Mouse (Mus musculus) heart, postnatal 36 days (tissue): ENCODE results near the gene Rell1. TPM values are rescaled to one million over a fixed set of nuclear protein-coding genes. Genes with fewer than 3 reads are reported as not detected.
"Not testable (repeated sequence)": the region's sequence is repeated elsewhere in the genome, so short reads cannot be mapped to it uniquely, and the experiment has no call there.

ENCODE experiments used
- DNase-seq, 2 experiments: peaks; one replicate each; pipeline ENCODE4 v3.0.0; 2021 to 2022
- intact Hi-C: fragments of 180-260 bp; cut with DNase I; formaldehyde crosslinking; loops from one replicate; pipeline ENCODE4 v1.15.1; 2025
- total RNA-seq, 2 experiments: library from RNA; stranded (reverse); gene quantifications; 2 replicates each; pipeline ENCODE4 v1.2.3; 2021

The Rell1 gene
- total RNA-seq, 2 experiments from 2014 or later, result 10.6 to 11.9 TPM

DNA sequence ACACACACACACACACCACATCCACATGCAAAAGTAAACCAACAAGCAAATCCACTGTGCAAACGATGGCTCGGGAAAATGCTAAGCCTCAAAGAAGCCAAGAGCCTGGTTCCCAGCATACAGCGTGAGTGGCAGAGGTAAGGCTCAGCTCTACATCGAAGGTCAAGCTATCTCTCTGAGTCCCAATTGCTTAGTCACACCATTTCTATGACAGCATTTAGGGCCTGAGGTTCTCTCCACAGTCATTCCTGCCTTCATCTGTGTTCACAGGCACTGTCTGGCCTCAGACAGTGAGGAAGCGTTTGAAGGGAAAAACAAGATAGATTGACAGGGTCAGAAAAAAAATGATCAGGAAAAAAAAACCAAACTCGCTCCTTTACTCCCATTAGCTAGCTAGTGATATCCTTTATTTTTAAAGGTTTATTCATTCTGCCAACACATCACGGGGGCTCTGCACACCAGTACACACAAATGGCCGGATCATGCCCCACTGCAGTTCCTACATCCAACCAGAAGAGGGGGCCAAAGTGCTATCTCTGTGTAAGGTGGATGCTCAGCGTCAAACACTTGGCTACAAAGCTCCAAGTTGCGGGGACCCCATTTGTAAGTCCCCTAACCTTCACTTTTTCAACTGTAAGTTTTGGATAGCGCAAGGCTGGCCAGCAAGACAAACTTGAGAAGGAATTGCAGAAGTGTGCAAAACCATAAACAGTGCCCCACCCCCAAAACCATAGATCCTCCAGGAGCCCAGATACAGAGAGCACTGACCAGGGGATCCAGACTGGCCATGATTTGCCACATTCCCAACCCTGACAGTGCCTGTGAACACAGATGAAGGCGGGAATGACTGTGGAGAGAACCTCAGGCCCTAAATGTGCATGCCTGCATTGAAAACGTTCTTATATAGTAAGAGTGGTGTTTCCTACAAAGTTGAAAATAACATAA lies 62.3 kb downstream of the Rell1 start:
- DNase-seq, result peak; percentile 69 to 85
- intact Hi-C loops, result loop anchor here (1.0 to 5.0 kb wide), 4 partner anchors 46 to 368 kb away; partner anchors contain the start of gene Rell1

- intact Hi-C loops, result no loop called here
- DNase-seq, result no peak
These were observed 65.4 kb downstream of the Rell1 start for GRCm38 (mm10) chr5:63903329-63903728.

DNA sequence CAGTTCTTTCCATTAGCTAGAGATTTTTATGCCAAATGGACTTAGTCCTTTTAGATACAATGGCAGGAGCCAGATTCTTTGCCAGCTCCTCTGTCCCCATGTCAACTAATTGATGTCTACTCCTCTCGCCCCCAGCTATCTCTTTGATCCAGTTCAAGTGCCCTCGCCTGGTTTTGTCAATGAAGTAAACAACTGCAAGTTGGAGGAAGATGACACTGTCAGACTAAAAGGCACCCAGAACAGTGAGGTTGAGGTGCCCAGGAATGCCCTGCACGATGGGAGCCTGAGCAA lies 70.9 kb downstream of the Rell1 start:
- no peak for DNase-seq
- intact Hi-C loops, result no loop called here

GRCm38 (mm10) chr5:63897001-63897819 lies 71.5 kb downstream of the Rell1 start:
- intact Hi-C loops, DNase-seq: not testable (repeated sequence)

GRCm38 (mm10) chr5:63891912-63892311 lies 76.8 kb downstream of the Rell1 start:
- intact Hi-C loops, result no loop called here
- no peak for DNase-seq

GRCm38 (mm10) chr5:63891241-63891640 lies 77.5 kb downstream of the Rell1 start:
- intact Hi-C loops, result no loop called here
- no peak for DNase-seq

GRCm38 (mm10) chr5:63887111-63887510 lies 81.6 kb downstream of the Rell1 start:
- intact Hi-C loops, result loop anchor here (10.0 kb wide), 1 partner anchor 992 kb away; no protein-coding TSS in a partner anchor
- DNase-seq, result no peak

DNA sequence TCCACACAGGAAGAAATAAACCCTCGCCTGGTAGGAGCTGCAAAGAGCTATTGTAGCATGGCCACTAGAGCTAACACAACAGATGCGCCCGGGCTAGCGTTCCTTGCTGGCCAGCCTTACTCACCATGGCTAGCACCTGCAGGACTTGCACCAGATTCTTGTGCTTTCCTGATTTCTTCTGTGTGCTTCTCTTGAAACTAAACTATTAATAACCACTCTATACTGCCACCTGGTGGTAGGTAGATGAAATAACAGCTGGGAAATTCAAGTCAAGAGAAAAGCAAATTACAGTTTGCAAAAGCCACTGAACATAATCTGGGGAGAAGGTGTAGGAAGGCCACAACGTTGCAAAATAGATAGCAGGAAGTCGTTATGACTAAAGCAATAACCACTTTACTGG lies 82.0 kb downstream of the Rell1 start:
- intact Hi-C loops, result loop anchor here (1.0 to 10.0 kb wide), 2 partner anchors 75 to 992 kb away; no protein-coding TSS in a partner anchor
- DNase-seq, result no peak

DNA sequence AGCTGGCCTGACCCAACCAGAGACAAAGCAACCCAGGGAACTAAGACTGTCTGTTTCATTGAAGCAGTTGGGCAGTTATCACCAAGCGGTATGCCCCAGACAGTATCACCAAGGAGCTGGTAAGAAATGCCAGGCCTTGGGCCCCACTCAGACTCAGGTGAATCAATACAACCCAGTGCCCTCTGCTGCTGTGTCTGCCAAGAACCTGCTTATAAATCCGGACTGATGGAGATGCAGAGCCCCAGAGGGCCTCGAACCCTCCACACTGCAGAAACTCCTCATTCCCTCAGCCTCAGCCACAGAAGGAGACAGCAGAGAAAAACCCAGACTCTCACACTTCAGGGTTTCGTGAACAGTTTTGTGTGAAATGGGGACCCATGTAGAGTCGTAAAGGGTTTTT lies 82.4 kb downstream of the Rell1 start:
- intact Hi-C loops, result loop anchor here (1.0 to 10.0 kb wide), 2 partner anchors 75 to 991 kb away; no protein-coding TSS in a partner anchor
- DNase-seq, result no peak

DNA sequence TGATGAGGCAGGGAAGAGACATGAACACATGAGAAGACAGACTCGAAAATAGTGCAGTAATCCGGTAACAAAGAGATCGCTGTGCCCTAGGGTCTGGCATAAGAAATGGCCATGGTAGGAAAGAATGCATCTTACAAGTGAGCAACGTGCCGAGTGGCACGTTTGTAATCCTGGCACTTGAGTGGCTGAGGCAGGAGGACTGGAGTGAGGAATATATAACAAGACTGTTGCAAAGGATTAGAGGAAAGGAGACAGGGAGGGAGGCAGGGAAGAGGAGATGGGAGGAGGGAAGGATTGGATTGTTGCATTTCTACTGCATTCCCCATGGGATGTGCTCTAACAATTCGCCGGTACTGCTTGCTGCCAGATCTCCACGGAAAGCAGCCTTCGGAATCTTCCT lies 89.7 kb downstream of the Rell1 start:
- intact Hi-C loops, result no loop called here
- DNase-seq, result no peak

- intact Hi-C loops, result no loop called here
These were observed 92.6 kb downstream of the Rell1 start for GRCm38 (mm10) chr5:63876081-63876480.

GRCm38 (mm10) chr5:63874880-63875279 lies 93.8 kb downstream of the Rell1 start:
- DNase-seq, result no peak
- intact Hi-C loops, result no loop called here

More at GRCm38 (mm10) chr5:63876081-63876480, 92.6 kb downstream of the Rell1 start:
- DNase-seq, result no peak

- intact Hi-C loops, result no loop called here
- no peak for DNase-seq
These were observed 96.3 kb downstream of the Rell1 start for GRCm38 (mm10) chr5:63872176-63872932.

GRCm38 (mm10) chr5:63867421-63867820 lies 101.3 kb downstream of the Rell1 start:
- intact Hi-C loops, result no loop called here
- no peak for DNase-seq

GRCm38 (mm10) chr5:63858901-63859300 lies 109.8 kb downstream of the Rell1 start:
- no peak for DNase-seq
- intact Hi-C loops, result no loop called here

Other genes with a start within 250 kb of the Rell1 start
- gene 0610040J01Rik, start 156.5 kb downstream of the Rell1 start, total RNA-seq, result 1 to 10 TPM; 2.1 to 2.7 TPM
- 1 to 10 TPM; 5.7 to 8.5 TPM for gene Pgm2, start 124.1 kb upstream of the Rell1 start, total RNA-seq
- gene Tbc1d1, start 187.4 kb upstream of the Rell1 start, total RNA-seq, result 10 to 100 TPM; 15.3 to 18.5 TPM